Mouse (Mus musculus) inflammation-experienced regulatory T-cells, adult 6 months (primary cell): ENCODE data around the gene Ankrd11. TPM values are rescaled to one million over a fixed set of nuclear protein-coding genes. Genes with fewer than 3 reads are reported as not detected.
A peak's percentile ranks its signal among the peaks of the same experiment; 100 is the strongest.

ENCODE experiments used
- ATAC-seq: one replicate; pipeline ENCODE4 v1.8.0; 2017
- polyA plus RNA-seq, 3 experiments: library from polyadenylated mRNA; unstranded; fragments of 100-300 nt; shearing (Covaris generic); gene quantifications; one replicate each; pipeline ENCODE4 v1.2.1; 2017

Gene Ankrd11
- polyA plus RNA-seq, 3 experiments from 2014 or later: 54.0 to 105 (median 84.1) TPM

- no peak for ATAC-seq
These were observed 158.4 kb downstream of the Ankrd11 start for GRCm38 (mm10) chr8:122883671-122884070.

GRCm38 (mm10) chr8:122880302-122880701 is 161.8 kb downstream of the Ankrd11 start:
- ATAC-seq: no peak

- ATAC-seq: peak; percentile 48
These were observed 163.8 kb downstream of the Ankrd11 start for GRCm38 (mm10) chr8:122878231-122878630.

GRCm38 (mm10) chr8:122875186-122875585 is 166.9 kb downstream of the Ankrd11 start:
- no peak for ATAC-seq

- no peak for ATAC-seq
These were observed 168.9 kb downstream of the Ankrd11 start for GRCm38 (mm10) chr8:122873171-122873570.

GRCm38 (mm10) chr8:122871663-122872062 is 170.4 kb downstream of the Ankrd11 start:
- no peak for ATAC-seq

GRCm38 (mm10) chr8:122870377-122870863 is 171.7 kb downstream of the Ankrd11 start:
- ATAC-seq: peak; percentile 84

- ATAC-seq: no peak
These were observed 174.1 kb downstream of the Ankrd11 start for GRCm38 (mm10) chr8:122867982-122868381.

- peak; percentile 28 for ATAC-seq
These were observed 175.8 kb downstream of the Ankrd11 start for GRCm38 (mm10) chr8:122866231-122866630.

GRCm38 (mm10) chr8:122865441-122865840 is 176.6 kb downstream of the Ankrd11 start:
- ATAC-seq: peak; percentile 36

- peak; percentile 42 for ATAC-seq
These were observed 177.4 kb downstream of the Ankrd11 start for GRCm38 (mm10) chr8:122864719-122865129.

- ATAC-seq: no peak
These were observed 182.2 kb downstream of the Ankrd11 start for GRCm38 (mm10) chr8:122859843-122860242.

GRCm38 (mm10) chr8:122856288-122856687 is 185.8 kb downstream of the Ankrd11 start:
- ATAC-seq: no peak

GRCm38 (mm10) chr8:122855123-122855522 is 187.0 kb downstream of the Ankrd11 start:
- ATAC-seq: no peak

GRCm38 (mm10) chr8:122854388-122854787 is 187.7 kb downstream of the Ankrd11 start:
- no peak for ATAC-seq

GRCm38 (mm10) chr8:122853340-122853771 is 188.7 kb downstream of the Ankrd11 start:
- no peak for ATAC-seq

- ATAC-seq: no peak
These were observed 189.6 kb downstream of the Ankrd11 start for GRCm38 (mm10) chr8:122852546-122852905.

GRCm38 (mm10) chr8:122851692-122852545 is 190.2 kb downstream of the Ankrd11 start:
- ATAC-seq: no peak

- ATAC-seq: no peak
These were observed 191.3 kb downstream of the Ankrd11 start for GRCm38 (mm10) chr8:122850641-122851240.

- ATAC-seq: no peak
These were observed 192.7 kb downstream of the Ankrd11 start for GRCm38 (mm10) chr8:122849152-122849910.

- no peak for ATAC-seq
These were observed 194.1 kb downstream of the Ankrd11 start, which contains the start of gene Cdh15 for GRCm38 (mm10) chr8:122847829-122848561. Gene Cdh15 (plus strand): TSS chr8:122847966.

GRCm38 (mm10) chr8:122845662-122846061 is 196.4 kb downstream of the Ankrd11 start:
- no peak for ATAC-seq
